Mouse (Mus musculus) heart, adult 2 months (tissue): ENCODE data around the gene Rnf222.

Experiments
- CTCF ChIP-seq: fragments of 200-600 bp; IDR thresholded peaks from 2 replicates; pipeline ENCODE4 v1.8.1; 2022; ENCODE audit warnings: antibody characterized with exemption, mild to moderate bottlenecking, moderate library complexity
- EP300 ChIP-seq: fragments of 200-500 bp; IDR thresholded peaks from 2 replicates; pipeline ENCODE4 v1.6.1; 2011; ENCODE audit warnings: low read depth, low read length, control low read depth; ENCODE audit not compliant: insufficient read depth
- POLR2A ChIP-seq: fragments of 200-500 bp; IDR thresholded peaks from 2 replicates; pipeline ENCODE4 v1.6.1; 2011; ENCODE audit warnings: mild to moderate bottlenecking, low read depth, low read length, control low read depth; ENCODE audit not compliant: insufficient read depth

- TF ChIP-seq CTCF (no peak), POLR2A (no peak; the same call in 1 of the 2 replicates), EP300 (no peak)
Observed at GRCm38 (mm10) chr11:68905665-68906460, 17.5 kb downstream of the Rnf222 start.
